Mouse (Mus musculus): ENCODE data around the gene Snw1. TPM values are rescaled to one million over a fixed set of nuclear protein-coding genes. Genes with fewer than 3 reads are reported as not detected.

Snw1 gene
- polyA plus RNA-seq, 1 experiment from 2014 or later, result 152 TPM

- Histone ChIP-seq H3K9ac (replicated peaks) (no peak overlapping the region), H3K4me2 (no peak overlapping the region), H3K4me1 (replicated peaks) (no peaks in the 10 kb centered on the region), H3K9me3 (no peaks in the 10 kb centered on the region), H3K27me3 (no peaks in the 10 kb centered on the region), H3K27ac (no peak overlapping the region), H3K36me3 (peaks cover 39% of the 10 kb centered on the region), H3K4me3 (replicated peaks) (no peak overlapping the region)
- WGBS, result 80% methylated on average over 5 of the region's 5 CpGs
- no peak for ATAC-seq (ENCODE audit: insufficient number of reproducible peaks, insufficient read depth, low FRiP score, low TSS enrichment, low read depth)
Observed at GRCm38 (mm10) chr12:87421708-87422507, 50.2 kb downstream of the Snw1 start.

GRCm38 (mm10) chr12:87419974-87420485, 52.0 kb downstream of the Snw1 start:
- no peaks in the 10 kb centered on the region for H3K4me1 ChIP-seq (replicated peaks)
- H3K36me3 ChIP-seq, result peaks cover 24% of the 10 kb centered on the region
- no peak for ATAC-seq (ENCODE audit: insufficient number of reproducible peaks, insufficient read depth, low FRiP score, low TSS enrichment, low read depth)
- H3K4me3 ChIP-seq (replicated peaks), result no peak overlapping the region
- WGBS, result 77% methylated on average over 12 of the region's 12 CpGs
- H3K4me2 ChIP-seq, result no peak overlapping the region
- H3K9ac ChIP-seq (replicated peaks), result no peak overlapping the region
- H3K27ac ChIP-seq, result no peak overlapping the region
- no peaks in the 10 kb centered on the region for H3K9me3 ChIP-seq
- no peaks in the 10 kb centered on the region for H3K27me3 ChIP-seq

- Histone ChIP-seq H3K9me3 (no peaks in the 10 kb centered on the region), H3K4me3 (replicated peaks) (no peak overlapping the region), H3K4me2 (no peak overlapping the region), H3K4me1 (replicated peaks) (no peaks in the 10 kb centered on the region), H3K27me3 (no peaks in the 10 kb centered on the region), H3K36me3 (peaks cover 15% of the 10 kb centered on the region; the same call in 1 of the 2 replicates), H3K9ac (replicated peaks) (no peak overlapping the region), H3K27ac (no peak overlapping the region)
- WGBS, result 81% methylated on average over 5 of the region's 5 CpGs
- no peak for ATAC-seq (ENCODE audit: insufficient number of reproducible peaks, insufficient read depth, low FRiP score, low TSS enrichment, low read depth)
Observed at GRCm38 (mm10) chr12:87418921-87419320, 53.2 kb downstream of the Snw1 start.

GRCm38 (mm10) chr12:87416690-87417089, 55.4 kb downstream of the Snw1 start:
- no peaks in the 10 kb centered on the region for H3K9me3 ChIP-seq
- H3K9ac ChIP-seq (replicated peaks), result no peak overlapping the region
- H3K4me2 ChIP-seq, result no peak overlapping the region
- ATAC-seq (ENCODE audit: insufficient number of reproducible peaks, insufficient read depth, low FRiP score, low TSS enrichment, low read depth), result no peak
- H3K36me3 ChIP-seq, result no peaks in the 10 kb centered on the region
- no peaks in the 10 kb centered on the region for H3K4me1 ChIP-seq (replicated peaks)
- WGBS, result 35% methylated on average over 7 of the region's 7 CpGs
- no peak overlapping the region for H3K4me3 ChIP-seq (replicated peaks)
- no peak overlapping the region for H3K27ac ChIP-seq
- no peaks in the 10 kb centered on the region for H3K27me3 ChIP-seq

- no peak for ATAC-seq (ENCODE audit: insufficient number of reproducible peaks, insufficient read depth, low FRiP score, low TSS enrichment, low read depth)
- Histone ChIP-seq H3K27me3 (no peaks in the 10 kb centered on the region), H3K36me3 (no peaks in the 10 kb centered on the region), H3K4me1 (replicated peaks) (0 out of 2 replicates have a peak, but pooled peaks cover 6% of the 10 kb centered on the region), H3K4me3 (replicated peaks) (no peak overlapping the region), H3K4me2 (no peak overlapping the region), H3K9ac (replicated peaks) (no peak overlapping the region), H3K27ac (no peak overlapping the region), H3K9me3 (no peaks in the 10 kb centered on the region)
- 70% methylated on average over 4 of the region's 4 CpGs for WGBS
Observed at GRCm38 (mm10) chr12:87415358-87415757, 56.7 kb downstream of the Snw1 start.

GRCm38 (mm10) chr12:87413179-87413790, 58.8 kb downstream of the Snw1 start:
- ATAC-seq (ENCODE audit: insufficient number of reproducible peaks, insufficient read depth, low FRiP score, low TSS enrichment, low read depth), result no peak
- WGBS, result 21% methylated on average over 4 of the region's 4 CpGs

GRCm38 (mm10) chr12:87410999-87411398, 61.1 kb downstream of the Snw1 start:
- no peak overlapping the region for H3K4me3 ChIP-seq (replicated peaks)
- no peaks in the 10 kb centered on the region for H3K36me3 ChIP-seq
- no peak overlapping the region for H3K9ac ChIP-seq (replicated peaks)
- peak; percentile 27; the same call in 1 of the 2 replicates for ATAC-seq (ENCODE audit: insufficient number of reproducible peaks, insufficient read depth, low FRiP score, low TSS enrichment, low read depth)
- H3K4me2 ChIP-seq, result no peak overlapping the region
- H3K27ac ChIP-seq, result no peak overlapping the region
- H3K27me3 ChIP-seq, result no peaks in the 10 kb centered on the region
- no peaks in the 10 kb centered on the region for H3K9me3 ChIP-seq
- H3K4me1 ChIP-seq (replicated peaks), result 0 out of 2 replicates have a peak, but pooled peaks cover 8% of the 10 kb centered on the region
- WGBS, result 48% methylated on average over 7 of the region's 7 CpGs

More at GRCm38 (mm10) chr12:87413179-87413790, 58.8 kb downstream of the Snw1 start:
- H3K36me3 ChIP-seq, result no peaks in the 10 kb centered on the region
- no peak overlapping the region for H3K4me3 ChIP-seq (replicated peaks)
- 0 out of 2 replicates have a peak, but pooled peaks cover 6% of the 10 kb centered on the region for H3K4me1 ChIP-seq (replicated peaks)
- H3K27me3 ChIP-seq, result no peaks in the 10 kb centered on the region
- H3K27ac ChIP-seq, result no peak overlapping the region
- H3K4me2 ChIP-seq, result no peak overlapping the region
- no peaks in the 10 kb centered on the region for H3K9me3 ChIP-seq
- no peak overlapping the region for H3K9ac ChIP-seq (replicated peaks)

GRCm38 (mm10) chr12:87409123-87409522, 63.0 kb downstream of the Snw1 start:
- 79% methylated on average over 4 of the region's 4 CpGs for WGBS

GRCm38 (mm10) chr12:87407869-87408605, 64.0 kb downstream of the Snw1 start:
- H3K4me1 ChIP-seq (replicated peaks), result 0 out of 2 replicates have a peak, but pooled peaks cover 8% of the 10 kb centered on the region
- H3K9me3 ChIP-seq, result no peaks in the 10 kb centered on the region
- no peak overlapping the region for H3K9ac ChIP-seq (replicated peaks)
- no peak for ATAC-seq (ENCODE audit: insufficient number of reproducible peaks, insufficient read depth, low FRiP score, low TSS enrichment, low read depth)
- no peaks in the 10 kb centered on the region for H3K27me3 ChIP-seq
- H3K36me3 ChIP-seq, result no peaks in the 10 kb centered on the region
- H3K4me3 ChIP-seq (replicated peaks), result no peak overlapping the region
- peak overlapping the region; percentile 17; the same call in 1 of the 2 replicates for H3K27ac ChIP-seq
- peak overlapping the region; percentile 7; the same call in 1 of the 2 replicates for H3K4me2 ChIP-seq
- 51% methylated on average over 21 of the region's 21 CpGs for WGBS

More at GRCm38 (mm10) chr12:87409123-87409522, 63.0 kb downstream of the Snw1 start:
- H3K9ac ChIP-seq (replicated peaks), result no peak overlapping the region
- H3K9me3 ChIP-seq, result no peaks in the 10 kb centered on the region
- 0 out of 2 replicates have a peak, but pooled peaks cover 8% of the 10 kb centered on the region for H3K4me1 ChIP-seq (replicated peaks)
- no peak overlapping the region for H3K27ac ChIP-seq
- no peak for ATAC-seq (ENCODE audit: insufficient number of reproducible peaks, insufficient read depth, low FRiP score, low TSS enrichment, low read depth)
- no peaks in the 10 kb centered on the region for H3K36me3 ChIP-seq
- no peak overlapping the region for H3K4me2 ChIP-seq
- no peaks in the 10 kb centered on the region for H3K27me3 ChIP-seq
- no peak overlapping the region for H3K4me3 ChIP-seq (replicated peaks)

GRCm38 (mm10) chr12:87405721-87406120, 66.4 kb downstream of the Snw1 start:
- H3K9me3 ChIP-seq, result no peaks in the 10 kb centered on the region
- WGBS, result 73% methylated on average over 3 of the region's 3 CpGs
- no peak for ATAC-seq (ENCODE audit: insufficient number of reproducible peaks, insufficient read depth, low FRiP score, low TSS enrichment, low read depth)

GRCm38 (mm10) chr12:87405165-87405564, 66.9 kb downstream of the Snw1 start:
- no peak overlapping the region for H3K27ac ChIP-seq
- H3K9me3 ChIP-seq, result no peaks in the 10 kb centered on the region
- 88% methylated on average over 4 of the region's 4 CpGs for WGBS
- no peaks in the 10 kb centered on the region for H3K36me3 ChIP-seq
- H3K4me1 ChIP-seq (replicated peaks), result 0 out of 2 replicates have a peak, but pooled peaks cover 2% of the 10 kb centered on the region
- no peak for ATAC-seq (ENCODE audit: insufficient number of reproducible peaks, insufficient read depth, low FRiP score, low TSS enrichment, low read depth)
- H3K9ac ChIP-seq (replicated peaks), result no peak overlapping the region
- H3K4me2 ChIP-seq, result no peak overlapping the region
- H3K4me3 ChIP-seq (replicated peaks), result no peak overlapping the region
- no peaks in the 10 kb centered on the region for H3K27me3 ChIP-seq

More at GRCm38 (mm10) chr12:87405721-87406120, 66.4 kb downstream of the Snw1 start:
- no peaks in the 10 kb centered on the region for H3K27me3 ChIP-seq
- H3K36me3 ChIP-seq, result no peaks in the 10 kb centered on the region
- 0 out of 2 replicates have a peak, but pooled peaks cover 2% of the 10 kb centered on the region for H3K4me1 ChIP-seq (replicated peaks)
- H3K4me3 ChIP-seq (replicated peaks), result no peak overlapping the region
- no peak overlapping the region for H3K9ac ChIP-seq (replicated peaks)
- H3K4me2 ChIP-seq, result no peak overlapping the region
- H3K27ac ChIP-seq, result no peak overlapping the region
